Mouse (Mus musculus) frontal cortex, postnatal 10 days (tissue): Measurements from ENCODE around the gene Fkbp7.
A peak's percentile ranks its signal among the peaks of the same experiment; 100 is the strongest.

Experiments
- DNase-seq, 2 experiments: peaks; one replicate each; pipeline ENCODE4 v3.0.0; 2022; ENCODE audit warnings: low spot score in 2 of 2, mixed read lengths in 1 of 2

The Fkbp7 gene

DNA sequence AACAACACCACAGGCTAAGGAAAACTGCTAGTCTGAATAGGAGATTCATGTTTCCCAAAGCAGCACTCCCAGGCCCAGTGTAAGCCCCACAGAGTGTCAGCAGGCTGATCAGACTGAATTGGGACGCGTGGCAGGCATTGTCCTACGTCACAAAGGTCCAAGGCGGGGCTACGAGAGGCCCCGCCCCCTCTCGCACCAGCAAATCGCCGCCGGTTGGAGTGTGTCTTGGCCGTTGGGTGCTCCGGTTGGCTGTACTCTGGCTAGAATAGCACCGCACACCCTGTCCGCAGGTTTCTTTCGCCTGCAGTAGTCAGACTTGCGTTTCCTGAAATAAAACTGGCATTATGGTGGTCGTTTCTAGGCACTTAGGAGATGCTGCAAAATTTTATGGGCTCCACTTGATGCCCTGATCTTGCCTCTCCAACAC is at the start of gene Fkbp7:
Gene Fkbp7, minus strand, starts transcription at position 151 of the 427 bp plus-strand sequence.
- DNase-seq = peak; percentile 85 to 87

DNA sequence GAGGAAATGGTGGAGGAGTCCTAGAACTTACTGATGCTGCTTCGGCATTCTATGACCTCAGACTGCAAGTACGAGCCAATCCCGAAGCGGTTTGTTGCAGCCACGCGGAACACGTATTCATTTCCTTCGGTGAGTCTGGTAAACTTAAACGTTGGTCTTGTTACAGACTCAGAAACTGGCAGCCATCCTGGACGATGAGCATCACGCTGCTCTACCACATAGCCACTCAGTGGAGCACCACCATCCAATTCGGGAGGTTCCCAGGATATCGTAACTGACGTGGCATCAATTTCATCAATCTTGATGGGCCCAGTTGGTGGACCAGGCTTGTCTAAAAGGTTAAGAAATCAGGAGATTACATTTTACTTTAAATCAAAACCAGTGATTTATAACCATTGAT is 46.7 kb upstream of the Fkbp7 start:
- DNase-seq = no peak

DNA sequence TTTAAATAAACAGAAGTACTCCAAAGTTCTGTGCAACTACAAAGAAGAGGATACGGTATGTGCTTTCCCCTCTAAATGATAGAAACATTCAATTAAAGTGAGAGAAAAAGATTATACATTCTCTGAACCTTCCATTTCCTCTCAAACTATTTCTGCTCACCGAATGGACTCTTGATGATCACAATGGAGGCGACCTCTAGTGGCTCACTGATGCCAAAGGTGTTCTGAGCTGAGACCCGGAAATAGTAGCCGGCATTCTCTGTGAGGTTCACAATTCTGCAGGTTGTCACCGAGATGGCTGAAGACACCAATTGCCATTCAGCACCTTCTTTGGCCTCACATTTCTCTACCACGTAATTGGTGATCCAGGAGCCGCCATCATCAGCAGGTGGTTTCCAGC is 42.1 kb upstream of the Fkbp7 start:
- DNase-seq = no peak

DNA sequence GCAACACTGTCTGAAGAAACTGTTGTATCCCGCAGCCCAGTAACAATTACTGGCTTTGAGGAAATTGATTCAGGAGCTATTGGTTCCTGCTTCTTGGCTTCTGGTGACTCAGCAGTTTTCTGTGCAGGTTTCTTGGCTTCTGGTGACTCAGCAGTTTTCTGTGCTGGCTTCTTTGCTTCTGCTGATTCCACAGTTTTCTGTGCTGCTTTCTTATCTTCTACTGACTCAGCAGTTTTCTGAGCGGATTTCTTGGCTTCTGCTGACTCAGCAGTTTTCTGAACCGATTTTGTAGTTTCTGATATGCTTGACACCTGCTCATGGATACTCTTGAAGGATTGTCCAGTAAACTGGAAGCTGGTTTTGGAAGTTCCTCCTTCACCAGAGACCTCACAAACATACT is 35.6 kb upstream of the Fkbp7 start:
- DNase-seq = no peak

DNA sequence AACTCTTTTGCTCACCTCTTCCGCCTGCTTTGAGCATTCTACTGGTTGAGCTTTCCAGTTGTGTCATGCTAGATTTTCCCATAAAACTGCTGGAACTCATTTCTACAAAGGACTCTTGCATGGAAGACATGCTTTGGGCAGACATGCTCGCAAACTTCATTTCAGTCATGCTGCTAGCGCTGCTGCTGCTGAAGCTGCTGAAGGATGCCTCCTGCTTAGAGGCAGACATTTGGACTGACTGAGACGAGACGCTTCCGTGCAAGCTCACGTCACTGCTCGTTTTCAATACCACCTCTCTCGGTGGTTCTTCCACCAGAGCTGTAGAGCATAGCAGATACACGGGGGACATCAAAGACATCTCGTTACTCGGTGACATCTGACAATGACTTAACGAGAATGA is 32.7 kb upstream of the Fkbp7 start:
- no peak for DNase-seq

DNA sequence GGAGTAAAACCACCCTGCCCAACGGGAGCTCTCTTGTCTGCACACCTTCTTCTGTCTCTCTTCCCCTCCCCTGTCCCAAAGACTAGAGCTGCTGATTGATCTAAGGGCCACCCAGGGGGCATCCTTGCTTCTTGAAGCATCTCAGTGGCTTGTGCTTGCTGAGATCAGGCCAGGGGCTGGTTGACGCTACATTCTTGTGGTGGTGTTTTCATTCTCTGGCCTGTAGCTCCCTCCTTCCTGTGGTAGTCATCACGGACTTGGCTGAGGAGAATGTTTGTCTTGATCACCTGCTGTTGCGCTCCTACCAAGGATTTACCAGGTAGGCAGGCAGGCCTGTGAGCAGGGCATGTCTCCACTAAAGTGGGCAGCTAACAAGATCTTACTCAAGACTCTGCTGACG is 29.8 kb upstream of the Fkbp7 start:
- DNase-seq = no peak

DNA sequence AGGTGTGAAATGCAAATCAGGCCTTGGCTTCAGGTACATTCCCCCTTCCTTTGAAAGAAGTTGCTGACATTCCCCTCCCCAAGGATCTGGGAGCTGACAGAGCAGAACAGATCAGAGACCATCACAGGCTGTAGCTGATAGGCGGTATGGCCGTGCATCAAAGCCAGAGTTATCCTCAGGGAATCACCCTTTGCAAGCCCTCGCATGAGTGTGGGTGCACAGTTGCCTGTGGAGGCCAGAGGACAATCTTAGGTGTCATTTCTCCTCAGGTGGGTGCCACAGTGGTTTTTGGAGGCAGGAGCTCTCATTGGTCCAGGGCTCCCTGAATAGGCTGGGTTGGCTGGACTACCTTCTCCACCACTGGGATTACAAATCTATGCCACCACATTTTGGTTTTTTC is 29.3 kb upstream of the Fkbp7 start:
- DNase-seq = no peak

DNA sequence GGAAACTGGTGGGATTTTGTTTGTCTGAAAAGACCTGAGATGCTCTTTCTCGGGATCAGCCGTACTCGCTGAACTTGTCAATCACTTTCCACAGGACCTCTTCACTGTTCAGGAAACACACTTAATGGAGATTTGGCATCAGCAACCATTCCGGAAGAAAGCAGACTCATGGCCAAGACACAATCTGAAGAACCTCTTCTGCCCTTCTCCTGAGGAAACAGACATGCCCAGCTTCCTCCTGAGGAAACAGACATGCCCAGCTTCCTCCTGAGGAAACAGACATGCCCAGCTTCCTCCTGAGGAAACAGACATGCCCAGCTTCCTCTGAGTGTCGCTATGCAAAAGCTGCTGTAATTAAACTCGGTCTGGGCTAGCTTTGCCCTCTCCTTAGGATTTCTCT is 22.4 kb upstream of the Fkbp7 start:
- DNase-seq = no peak

DNA sequence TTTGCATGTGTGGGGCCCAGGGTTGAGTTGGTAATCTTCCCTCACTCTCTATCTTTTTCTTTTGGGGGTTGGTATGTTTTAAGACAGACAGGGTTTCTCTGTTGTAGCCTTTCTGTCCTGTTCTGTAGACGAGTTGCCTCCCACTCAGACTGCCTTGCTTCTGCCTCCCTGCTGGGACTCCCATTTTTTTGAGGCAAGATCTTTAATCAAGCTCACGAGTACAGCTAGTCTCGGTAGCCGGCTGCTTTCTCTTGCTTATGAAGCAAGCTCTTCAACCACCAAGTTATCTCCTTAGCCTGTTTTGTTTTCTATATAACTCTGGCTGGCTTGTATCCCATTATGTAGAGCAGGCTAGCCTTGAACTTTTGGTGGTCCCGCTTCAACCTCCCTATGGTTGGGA is 20.8 kb upstream of the Fkbp7 start:
- no peak for DNase-seq

DNA sequence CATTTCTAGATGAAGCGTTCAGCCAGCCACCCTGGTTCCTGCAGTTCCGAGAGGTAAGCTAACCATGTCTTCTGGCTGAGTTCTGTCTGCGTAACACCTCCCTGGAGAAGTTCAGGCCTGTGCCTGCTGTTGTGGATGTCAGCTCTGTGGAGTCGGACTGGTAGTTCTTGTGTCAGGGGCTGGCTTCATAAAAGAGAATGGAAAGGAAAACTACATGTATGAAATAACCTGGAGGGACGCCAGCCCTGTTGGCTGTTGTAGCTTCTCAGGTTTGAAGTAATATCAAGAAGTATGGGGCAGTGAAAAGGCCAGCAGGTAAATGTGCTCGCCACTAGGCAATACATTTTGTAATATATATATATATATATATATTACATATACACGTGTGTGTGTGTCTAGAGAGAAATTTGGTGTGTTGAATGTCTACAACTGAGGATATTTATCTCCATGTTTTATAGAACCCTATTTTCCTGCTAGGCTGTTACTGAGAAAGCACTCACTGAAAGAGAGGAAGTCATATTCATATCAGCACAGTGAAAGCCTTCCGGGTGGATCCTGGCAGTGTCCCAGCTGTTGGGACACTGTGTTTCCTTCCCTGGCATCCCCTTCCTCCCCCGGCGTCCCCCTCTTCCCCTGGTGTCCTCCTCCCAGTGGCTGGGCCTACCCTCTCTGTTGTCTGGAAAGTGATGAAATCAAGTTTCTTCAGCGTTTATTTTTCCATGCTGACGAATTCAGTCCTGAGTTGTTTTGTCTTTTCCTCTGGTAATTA is 17.7 kb upstream of the Fkbp7 start:
- DNase-seq = no peak

DNA sequence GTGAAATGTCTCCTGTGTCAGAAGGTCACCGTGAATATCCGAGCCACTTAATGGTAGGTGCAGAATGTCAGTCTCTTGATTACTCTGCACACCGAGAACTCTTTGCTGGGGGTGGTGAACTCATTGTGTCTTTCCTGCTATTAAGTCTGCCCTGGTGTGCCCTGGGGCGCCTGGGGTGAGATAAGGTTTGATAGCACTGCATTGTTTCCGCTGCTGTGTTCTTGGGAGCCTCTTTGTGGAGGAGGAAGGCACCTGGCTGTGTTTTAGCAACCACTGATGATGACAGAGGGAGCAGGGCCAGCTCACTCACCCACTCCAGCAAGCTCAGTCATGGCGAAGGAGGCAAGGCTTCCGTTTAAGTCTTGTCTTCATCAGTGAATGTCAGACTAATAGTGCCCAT is 15.2 kb upstream of the Fkbp7 start:
- DNase-seq = no peak

DNA sequence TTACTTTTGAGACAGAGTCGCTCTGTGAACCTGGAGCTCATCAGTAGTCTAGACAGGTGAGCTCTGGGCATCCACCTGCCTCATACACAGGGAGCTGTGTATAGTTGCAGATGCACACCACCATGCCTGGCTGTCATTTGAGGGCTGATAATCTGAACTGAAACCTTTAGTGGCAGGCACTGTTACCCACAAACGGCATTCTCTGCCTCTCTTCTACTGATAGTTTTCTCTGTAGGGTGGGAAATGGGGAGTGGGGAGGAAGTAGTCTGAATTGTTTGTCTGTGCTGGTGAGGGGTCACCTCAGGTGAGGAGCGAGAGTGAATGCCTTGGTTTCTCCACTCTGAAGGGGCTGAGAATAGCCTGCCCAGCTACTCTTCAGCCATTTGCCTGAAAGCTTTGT is 14.7 kb upstream of the Fkbp7 start:
- no peak for DNase-seq

DNA sequence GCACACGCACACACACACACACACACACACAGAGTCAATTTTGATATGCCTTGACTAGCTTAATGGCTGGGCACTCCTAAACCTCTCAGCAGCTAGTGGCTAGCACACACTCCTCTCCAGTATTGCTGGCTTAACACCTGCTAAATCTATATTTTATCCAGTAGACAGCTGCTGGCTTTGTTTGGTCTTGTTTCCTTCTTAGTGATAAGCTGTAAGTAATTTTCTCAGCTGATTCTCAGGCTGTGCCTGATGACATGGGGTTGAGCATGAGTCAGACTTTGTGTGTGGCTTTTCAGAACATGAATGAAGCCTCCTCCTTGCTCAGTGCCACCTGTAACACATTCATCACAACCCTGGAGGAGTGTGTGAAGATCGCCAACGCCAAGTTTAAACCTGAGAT is 14.1 kb upstream of the Fkbp7 start:
- no peak for DNase-seq

DNA sequence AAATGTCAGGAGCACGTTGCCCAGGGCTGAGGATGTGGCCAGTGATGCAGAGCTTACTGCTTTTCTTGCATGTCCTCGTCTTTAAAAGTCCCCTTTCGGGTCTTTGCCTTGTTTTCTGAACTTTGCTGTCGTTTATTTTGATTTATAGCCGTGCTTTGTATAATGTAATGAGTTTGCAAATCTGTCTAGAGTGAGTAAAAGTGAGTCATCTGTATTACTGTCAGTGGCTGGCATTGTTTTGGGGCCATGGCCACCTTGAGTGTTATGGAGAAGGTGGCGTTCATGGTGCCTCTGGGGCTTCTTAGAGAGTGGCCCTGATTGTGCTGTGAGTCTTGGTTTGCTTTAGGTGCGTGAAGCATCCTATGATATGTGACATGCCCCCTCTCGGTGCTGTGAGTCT is 9.4 kb upstream of the Fkbp7 start:
- DNase-seq = no peak

DNA sequence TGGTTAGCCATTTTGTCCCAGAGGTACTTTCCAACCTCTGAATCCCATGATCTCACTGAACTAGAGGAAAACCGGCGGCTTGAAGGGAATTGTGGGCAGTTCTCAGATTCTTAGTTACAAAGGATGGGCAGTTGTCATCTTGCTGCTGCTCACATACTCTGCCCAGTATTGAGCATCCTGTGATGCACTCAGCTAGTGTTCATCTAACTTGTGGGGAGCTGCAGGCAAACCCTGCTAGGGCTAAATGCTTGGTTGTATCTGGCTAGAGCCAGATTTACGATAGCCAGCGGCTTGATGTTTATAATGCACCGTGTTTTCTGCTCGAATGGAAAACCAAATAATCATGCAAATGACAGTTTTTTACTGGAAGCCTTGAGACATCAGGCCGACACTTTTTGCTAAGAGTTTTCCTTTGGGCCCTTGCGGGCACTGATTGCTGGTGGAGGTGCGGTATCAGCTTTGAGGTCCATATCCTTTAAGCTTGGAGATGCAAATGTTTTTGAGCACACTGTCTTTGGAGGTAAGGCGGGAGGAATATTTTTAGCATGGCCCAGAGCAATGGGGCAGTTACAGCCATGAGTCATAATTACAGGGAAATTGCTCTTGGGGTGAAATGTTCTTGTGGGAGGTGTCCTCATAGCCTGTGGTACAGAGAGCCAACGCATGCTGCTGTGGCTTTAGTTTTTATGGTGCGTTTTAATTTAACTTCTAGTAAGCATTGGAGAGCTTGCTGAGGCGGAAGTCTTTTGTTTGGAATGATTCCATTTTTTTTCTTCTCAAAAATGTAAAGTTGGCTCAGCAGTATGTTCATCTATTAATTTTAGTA is 3.7 kb upstream of the Fkbp7 start:
- DNase-seq = no peak

DNA sequence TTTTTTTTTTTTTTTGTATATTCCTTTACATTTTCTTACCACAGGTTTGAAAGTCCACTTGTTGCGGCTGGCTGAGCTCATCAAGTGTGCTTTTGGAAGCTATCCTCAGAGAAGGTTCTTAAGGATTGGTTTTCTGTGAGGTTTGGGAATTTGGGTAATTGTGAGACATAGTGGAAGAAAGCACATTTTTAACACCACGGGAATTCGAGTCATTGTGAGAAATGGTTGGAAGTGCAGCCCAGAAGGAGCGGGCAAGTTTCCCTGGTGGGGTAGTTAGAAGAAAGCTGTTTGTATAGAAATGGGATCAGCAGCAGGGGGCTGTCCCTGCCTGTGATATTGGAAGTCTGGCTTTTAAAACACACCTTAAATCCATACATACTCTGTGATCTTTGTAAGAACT is 3.0 kb upstream of the Fkbp7 start:
- DNase-seq = no peak

DNA sequence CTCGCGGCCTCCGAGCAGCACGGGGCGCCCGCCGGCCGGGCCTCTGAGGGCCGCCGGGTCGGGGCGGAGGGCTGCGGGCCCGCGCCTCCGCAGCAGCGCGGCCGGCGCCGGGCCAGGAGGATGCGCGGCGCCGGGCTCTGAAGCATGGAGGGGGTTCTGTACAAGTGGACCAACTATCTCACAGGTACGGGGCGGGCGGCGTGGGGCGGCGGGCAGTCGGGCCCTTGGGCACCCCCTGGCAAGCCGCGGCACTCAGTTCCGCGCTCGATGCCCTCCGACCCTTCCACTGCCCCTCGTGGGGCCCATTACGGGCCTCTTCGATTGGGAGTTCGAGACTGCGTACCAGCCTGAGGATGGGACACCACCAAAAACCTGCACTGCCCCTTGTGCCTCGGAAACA is 2.5 kb upstream of the Fkbp7 start:
- DNase-seq = peak in 1 of 2 experiments; percentile 27

DNA sequence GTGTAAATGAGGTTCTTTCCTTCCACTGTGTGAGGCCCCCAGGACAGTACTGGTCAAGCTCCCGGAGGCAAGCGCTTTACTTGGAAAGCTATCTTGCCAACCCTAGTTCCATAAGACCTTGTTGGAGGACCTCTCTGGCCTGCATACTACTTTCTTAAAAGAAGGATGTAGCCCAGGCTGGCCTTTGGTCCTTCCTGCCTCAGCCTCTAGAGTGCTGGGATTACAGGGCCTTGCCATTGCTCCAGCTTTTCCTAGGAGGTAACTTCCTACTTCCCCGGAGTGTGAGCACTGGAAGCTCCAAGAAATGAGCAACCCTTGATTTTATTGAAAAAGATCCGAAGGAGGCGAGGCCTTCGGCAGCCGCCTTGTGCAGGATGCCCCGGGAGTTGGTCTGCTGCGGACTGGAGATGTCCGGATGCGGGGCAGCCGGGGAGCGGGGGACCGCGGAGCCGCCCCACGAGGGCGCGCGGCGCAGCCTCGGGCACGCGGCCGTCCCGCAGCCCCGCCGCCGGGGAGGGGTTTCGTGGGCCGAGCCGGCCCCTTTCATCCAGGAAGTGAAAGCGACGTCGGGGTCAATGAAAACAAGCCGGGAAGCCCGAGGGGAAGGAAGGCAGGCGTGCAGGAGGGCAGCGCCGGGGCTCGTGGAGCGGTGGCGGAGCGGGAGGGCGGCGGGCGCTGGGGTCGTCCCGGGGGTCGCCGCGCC is 2.0 kb upstream of the Fkbp7 start, which contains the start of gene Plekha3:
Gene Plekha3, plus strand, starts transcription at position 557 of the 703 bp plus-strand sequence.
- DNase-seq = peak; percentile 70 to 84

DNA sequence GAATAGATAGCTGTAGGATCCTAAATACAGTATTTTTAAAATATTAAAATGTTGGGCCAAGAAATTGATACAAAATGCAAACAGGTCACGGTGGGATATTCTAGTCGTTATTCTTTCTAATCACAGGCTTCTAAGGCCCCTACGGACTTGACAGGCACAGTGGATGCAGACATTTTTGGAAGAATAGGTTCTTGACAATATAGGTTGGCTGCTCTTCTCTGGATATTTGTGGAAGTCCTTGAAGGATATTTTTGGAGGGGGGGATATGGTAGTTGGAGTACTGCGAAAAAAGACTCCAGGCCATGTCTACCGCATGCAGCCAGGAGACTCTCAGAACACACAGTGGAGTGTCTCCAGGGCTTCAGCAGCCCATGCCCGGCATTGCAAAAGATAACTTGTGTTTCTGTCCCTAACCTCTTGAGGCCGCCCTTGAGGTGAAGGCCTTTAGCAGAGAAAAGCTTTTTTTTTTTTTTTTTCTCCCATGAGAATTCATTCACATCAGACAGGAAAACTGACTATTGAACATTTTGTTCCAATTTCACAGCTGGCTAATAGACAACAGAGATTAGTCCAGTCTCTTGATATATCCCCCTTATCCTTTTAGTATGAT is 661 bp upstream of the Fkbp7 start:
- DNase-seq = no peak

DNA sequence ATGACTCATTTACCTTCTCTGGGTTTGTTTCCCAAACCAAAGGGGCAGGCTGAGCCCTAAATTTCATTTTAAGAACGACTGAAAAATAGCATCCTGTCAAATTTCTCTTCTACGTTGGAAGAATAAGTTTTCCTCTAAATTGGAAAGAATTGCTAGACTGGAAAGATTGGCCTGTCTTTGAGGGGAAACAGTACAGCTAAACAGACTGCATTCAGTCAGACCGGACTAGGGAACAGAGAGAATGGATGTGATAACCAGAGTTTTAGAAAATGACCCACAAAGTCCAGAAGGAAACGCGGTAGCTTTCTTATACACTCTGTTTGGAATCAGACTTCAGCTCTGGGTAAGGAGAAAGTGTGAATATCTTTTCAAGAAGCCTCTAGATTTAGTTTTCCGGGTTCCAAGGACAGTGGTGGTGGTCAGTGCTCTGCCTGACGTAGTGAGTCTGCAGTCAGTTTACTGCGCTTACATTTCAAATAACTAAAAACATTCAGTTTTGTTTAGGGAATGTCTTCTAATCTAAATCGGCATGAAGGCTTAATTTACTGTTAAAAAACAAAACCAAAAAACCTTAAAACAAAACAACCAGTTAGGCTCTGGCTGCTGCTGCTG is 676 bp downstream of the Fkbp7 start:
- DNase-seq = no peak

DNA sequence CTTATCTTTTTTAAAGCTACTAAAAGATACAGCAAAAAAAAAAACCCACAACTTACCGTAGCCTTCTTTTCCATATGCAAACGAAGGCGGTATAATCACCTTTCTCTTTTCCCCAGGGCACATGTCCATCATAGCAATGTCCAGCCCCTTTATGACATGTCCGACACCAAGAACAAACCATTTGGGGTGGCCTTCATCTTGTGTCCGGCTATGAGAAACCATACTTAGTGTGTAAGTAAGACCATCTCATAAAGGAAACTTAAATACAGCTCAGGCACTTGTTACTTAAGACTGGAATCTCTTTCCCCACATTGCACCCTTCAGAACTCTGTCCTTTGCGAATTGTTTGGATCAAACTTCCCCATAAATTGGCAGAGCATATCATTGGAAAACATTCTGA is 1.3 kb downstream of the Fkbp7 start:
- no peak for DNase-seq

DNA sequence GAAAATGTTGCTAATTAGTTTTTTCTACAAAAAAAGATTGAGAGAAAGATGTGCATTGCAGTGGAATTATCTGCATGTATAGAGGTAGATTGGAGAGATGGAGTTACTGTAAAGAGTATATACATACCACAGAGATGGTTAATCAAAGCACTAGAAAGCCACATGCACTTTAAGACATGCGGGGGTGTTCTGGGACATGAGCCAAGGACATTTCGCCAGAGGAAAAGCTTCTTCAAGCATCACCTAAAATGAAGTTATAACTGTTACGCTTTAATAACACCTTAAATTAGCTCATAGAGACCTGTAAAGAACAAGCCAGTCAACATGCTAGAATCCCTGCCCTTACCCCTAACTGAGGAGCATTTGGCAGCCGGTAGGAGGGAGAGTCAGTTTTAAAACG is 5.7 kb downstream of the Fkbp7 start:
- no peak for DNase-seq
